Mouse (Mus musculus) embryonic stem cell, embryonic (primary cell): ENCODE data around the gene Ubash3b.

ENCODE experiments used
- CTCF ChIA-PET, 4 experiments: fragments of 300-600 bp in 2 of 4; fragments of 350-600 bp in 2 of 4; sonication (Branson Sonifier 250); formaldehyde crosslinking; loops; one replicate each; lab custom pipeline; 2022; ENCODE audit warnings: inconsistent platforms in 2 of 4; lab: Charles Lee
- POLR2A ChIA-PET, 4 experiments: fragments of 300-600 bp in 2 of 4; fragments of 350-600 bp in 2 of 4; sonication (Branson Sonifier 250); formaldehyde crosslinking; loops; one replicate each; lab custom pipeline; 2022; ENCODE audit warnings: antibody characterized with exemption in 4 of 4, inconsistent platforms in 1 of 4; lab: Charles Lee

Ubash3b gene

DNA sequence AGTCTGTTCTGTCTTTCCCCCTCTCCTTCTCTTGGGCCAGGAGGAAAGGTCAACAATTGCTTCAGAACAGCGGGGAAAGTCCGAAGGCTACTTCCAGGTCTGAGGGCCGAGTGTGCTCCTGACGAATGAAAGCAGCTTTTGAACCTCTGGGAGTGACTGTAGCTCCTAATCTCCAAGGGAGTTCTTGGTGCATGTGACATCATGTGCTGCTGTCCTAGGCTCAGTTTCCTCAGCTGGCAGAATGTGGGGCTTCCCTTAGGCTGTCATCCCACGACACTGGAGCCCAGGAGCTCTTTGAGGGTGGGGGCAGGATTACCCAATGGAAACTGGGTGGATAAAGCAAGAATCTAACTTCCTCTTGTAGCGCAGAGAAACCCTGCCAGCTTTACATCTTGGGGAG lies at the start of gene Ubash3b:
Ubash3b (minus strand) TSS at position 285 of the 400 bp plus-strand sequence.
- ChIA-PET POLR2A (interaction anchor here in 1 of 4 experiments (0.7 to 4.5 kb wide), 3 partner anchors 11 to 214 kb away, joined by 3 to 20 read pairs (median 3); no protein-coding TSS in a partner anchor), CTCF (interaction anchor here in 1 of 4 experiments (1.3 kb wide), 1 partner anchor 117 kb away, joined by 3 read pairs; no protein-coding TSS in a partner anchor)

- POLR2A ChIA-PET, result interaction anchor here (0.6 to 1.7 kb wide), 24 partner anchors 11 to 1659 kb away, joined by 3 to 6 read pairs (median 3); partner anchors contain the start of gene Hspa8 (in 2 of the 4)
- CTCF ChIA-PET, result interaction anchor here (0.5 to 3.1 kb wide), 135 partner anchors 8 to 1674 kb away, joined by 3 to 40 read pairs (median 4); partner anchors contain the start of genes Bsx (in 1 of the 4), Hspa8 (in 1 of the 4) and Jhy (in 1 of the 4)
Observed at GRCm38 (mm10) chr9:41207130-41208104, 45.9 kb upstream of the Ubash3b start.

- POLR2A ChIA-PET, result interaction anchor here in 2 of 4 experiments (0.7 to 1.7 kb wide), 7 partner anchors 13 to 412 kb away, joined by 3 to 6 read pairs (median 4); partner anchors contain the start of gene Hspa8 (in 1 of the 2)
- CTCF ChIA-PET, result interaction anchor here (0.6 to 3.1 kb wide), 69 partner anchors 8 to 1675 kb away, joined by 3 to 40 read pairs (median 5); partner anchors contain the start of genes Hspa8 (in 1 of the 4) and Jhy (in 1 of the 4)
Observed at GRCm38 (mm10) chr9:41206717-41207116, 45.2 kb upstream of the Ubash3b start.

- ChIA-PET CTCF (interaction anchor here (0.5 to 3.1 kb wide), 21 partner anchors 12 to 1115 kb away, joined by 3 to 8 read pairs (median 3); no protein-coding TSS in a partner anchor), POLR2A (interaction anchor here in 1 of 4 experiments (0.9 kb wide), 1 partner anchor 371 kb away, joined by 3 read pairs; no protein-coding TSS in a partner anchor)
Observed at GRCm38 (mm10) chr9:41205267-41205666, 43.8 kb upstream of the Ubash3b start.

DNA sequence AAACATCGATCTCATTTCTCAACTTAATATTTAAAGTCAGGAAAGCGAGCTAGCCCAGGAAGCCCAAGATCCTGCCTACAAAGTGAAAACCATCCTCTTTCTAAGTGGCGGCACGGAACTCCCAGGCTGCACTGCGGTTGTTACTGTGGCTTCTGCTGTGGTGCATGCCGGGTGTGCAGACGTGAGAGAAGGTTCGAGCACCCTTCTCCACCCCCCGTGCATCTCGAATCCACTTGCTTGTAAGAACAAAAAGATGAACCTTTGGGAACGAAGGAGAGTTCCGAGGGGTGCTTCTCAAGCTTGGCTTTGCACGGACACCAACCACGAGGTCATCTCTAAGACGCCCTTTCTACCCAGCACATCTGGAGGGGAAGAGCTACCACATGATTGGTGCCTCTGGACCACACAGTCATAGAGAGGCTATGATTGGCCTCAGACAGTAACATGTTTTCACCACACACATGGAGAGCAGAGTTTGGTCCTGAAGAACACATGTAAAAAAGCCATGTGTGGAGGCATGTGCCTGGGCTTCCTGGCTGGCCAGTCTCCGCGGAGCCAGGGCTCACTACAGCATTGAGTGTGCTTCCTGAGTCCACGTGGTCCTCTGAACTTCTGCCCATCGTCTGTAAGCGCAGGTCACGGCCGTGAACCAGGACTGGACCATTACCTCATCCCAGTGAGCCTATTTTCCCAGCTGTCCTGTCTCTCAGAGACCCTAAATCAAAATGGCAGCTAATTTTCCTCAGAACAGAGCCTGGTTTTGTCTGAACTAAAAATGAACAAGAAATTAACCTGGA lies 38.2 kb upstream of the Ubash3b start:
- POLR2A ChIA-PET, result interaction anchor here in 1 of 4 experiments (0.6 kb wide), 1 partner anchor 267 kb away, joined by 3 read pairs; no protein-coding TSS in a partner anchor
- CTCF ChIA-PET, result interaction anchor here in 3 of 4 experiments (0.6 to 1.7 kb wide), 5 partner anchors 8 to 729 kb away, joined by 3 to 8 read pairs (median 4); no protein-coding TSS in a partner anchor

- CTCF ChIA-PET, result interaction anchor here (0.6 to 1.7 kb wide), 6 partner anchors 9 to 728 kb away, joined by 3 to 8 read pairs (median 4); no protein-coding TSS in a partner anchor
- POLR2A ChIA-PET, result interaction anchor here in 2 of 4 experiments (0.8 to 1.0 kb wide), 2 partner anchors 101 to 1317 kb away, joined by 3 read pairs; no protein-coding TSS in a partner anchor
Observed at GRCm38 (mm10) chr9:41198501-41199265, 37.2 kb upstream of the Ubash3b start.

DNA sequence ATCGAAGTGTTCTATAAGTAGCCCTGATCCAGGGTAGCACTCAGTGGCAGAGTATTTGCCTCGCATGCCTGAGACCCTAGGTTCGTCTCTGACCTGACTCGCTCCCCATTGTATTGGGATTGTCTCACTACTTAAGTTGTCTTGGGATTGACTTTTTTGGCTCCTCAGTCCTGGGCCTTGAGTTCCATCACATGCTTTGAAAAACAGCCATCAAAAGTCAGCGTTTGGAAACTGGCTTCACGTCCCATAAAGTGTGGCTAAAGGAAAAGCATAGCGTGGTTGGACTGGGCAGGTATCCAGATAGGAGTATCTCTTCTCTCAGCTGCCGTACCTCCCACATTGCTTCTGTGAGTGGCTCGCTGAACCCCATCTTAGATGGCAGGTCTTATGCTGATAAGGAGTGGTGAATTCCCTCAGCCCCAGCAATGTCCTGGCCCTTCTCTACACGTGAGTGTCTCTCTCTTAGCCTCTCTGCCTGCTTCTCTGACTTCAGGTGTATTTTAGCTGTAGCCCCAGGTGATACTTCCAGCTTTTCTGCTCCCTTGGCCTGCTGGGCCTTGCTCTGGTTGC lies 34.3 kb upstream of the Ubash3b start:
- ChIA-PET POLR2A (interaction anchor here in 1 of 4 experiments (0.6 kb wide), 1 partner anchor 12 kb away, joined by 3 read pairs; no protein-coding TSS in a partner anchor), CTCF (interaction anchor here in 3 of 4 experiments (0.6 to 1.8 kb wide), 3 partner anchors 12 to 24 kb away, joined by 3 to 10 read pairs (median 7); no protein-coding TSS in a partner anchor)

GRCm38 (mm10) chr9:41191651-41192210 lies 30.2 kb upstream of the Ubash3b start:
- ChIA-PET POLR2A (interaction anchor here in 1 of 4 experiments (1.1 kb wide), 1 partner anchor 385 kb away, joined by 3 read pairs; no protein-coding TSS in a partner anchor), CTCF (interaction anchor here (0.6 to 3.5 kb wide), 39 partner anchors 8 to 363 kb away, joined by 3 to 44 read pairs (median 4); no protein-coding TSS in a partner anchor)

DNA sequence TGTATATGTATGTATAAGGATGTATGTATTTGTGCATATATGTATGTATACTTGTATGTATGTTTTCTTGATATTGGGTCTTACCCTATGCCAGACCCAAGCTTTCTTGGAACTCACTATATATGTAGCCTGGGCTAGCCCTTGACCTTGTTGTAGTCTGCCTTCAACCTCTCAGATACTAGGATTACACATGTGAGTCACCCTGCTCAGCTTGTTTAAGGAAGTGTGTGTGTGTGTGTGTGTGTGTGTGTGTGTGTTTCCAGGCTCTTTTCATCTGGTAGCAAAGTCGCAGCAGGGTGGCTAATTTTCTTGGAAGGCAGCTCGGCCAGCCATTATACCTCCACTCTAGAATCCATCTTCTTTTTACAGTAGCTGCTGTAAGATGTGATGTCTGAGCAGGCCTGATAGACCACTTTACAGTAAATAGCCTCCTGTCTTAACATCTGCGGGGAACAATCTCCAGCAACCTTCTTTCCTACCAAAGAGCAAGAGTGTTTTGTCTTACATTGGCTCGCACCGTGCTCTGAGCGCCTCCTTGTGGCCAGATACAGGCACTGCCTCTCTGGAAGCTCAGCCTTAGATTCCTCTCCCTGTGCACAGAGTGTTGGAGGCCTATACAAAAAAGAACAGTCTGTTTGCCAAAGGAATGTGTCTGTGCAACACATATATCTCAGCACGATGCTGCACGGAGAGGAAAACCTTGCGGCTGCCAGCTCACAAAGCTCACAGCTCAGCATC lies 29.4 kb upstream of the Ubash3b start:
- CTCF ChIA-PET, result interaction anchor here (0.5 to 3.5 kb wide), 51 partner anchors 8 to 1148 kb away, joined by 3 to 44 read pairs (median 4); no protein-coding TSS in a partner anchor
- POLR2A ChIA-PET, result interaction anchor here in 1 of 4 experiments (1.1 kb wide), 1 partner anchor 384 kb away, joined by 3 read pairs; no protein-coding TSS in a partner anchor

- POLR2A ChIA-PET, result interaction anchor here in 1 of 4 experiments (0.5 kb wide), 1 partner anchor 89 kb away, joined by 3 read pairs; no protein-coding TSS in a partner anchor
- CTCF ChIA-PET, result interaction anchor here in 3 of 4 experiments (0.6 to 1.4 kb wide), 4 partner anchors 19 to 400 kb away, joined by 3 to 5 read pairs (median 4); no protein-coding TSS in a partner anchor
Observed at GRCm38 (mm10) chr9:41187939-41188338, 26.4 kb upstream of the Ubash3b start.

- POLR2A ChIA-PET, result no interaction called here
- CTCF ChIA-PET, result interaction anchor here in 3 of 4 experiments (0.9 to 1.4 kb wide), 3 partner anchors 20 to 143 kb away, joined by 3 to 4 read pairs (median 3); no protein-coding TSS in a partner anchor
Observed at GRCm38 (mm10) chr9:41187498-41187897, 26.0 kb upstream of the Ubash3b start.

- CTCF ChIA-PET, result interaction anchor here (0.7 to 1.6 kb wide), 5 partner anchors 22 to 500 kb away, joined by 3 to 7 read pairs (median 3); partner anchors contain the start of gene Clmp (in 1 of the 4)
- POLR2A ChIA-PET, result interaction anchor here in 1 of 4 experiments (0.6 to 1.2 kb wide), 3 partner anchors 16 to 77 kb away, joined by 3 read pairs; no protein-coding TSS in a partner anchor
Observed at GRCm38 (mm10) chr9:41185331-41185730, 23.8 kb upstream of the Ubash3b start.

- CTCF ChIA-PET, result interaction anchor here (0.6 to 1.9 kb wide), 7 partner anchors 8 to 193 kb away, joined by 3 to 8 read pairs (median 5); no protein-coding TSS in a partner anchor
- POLR2A ChIA-PET, result no interaction called here
Observed at GRCm38 (mm10) chr9:41182550-41182949, 21.1 kb upstream of the Ubash3b start.

DNA sequence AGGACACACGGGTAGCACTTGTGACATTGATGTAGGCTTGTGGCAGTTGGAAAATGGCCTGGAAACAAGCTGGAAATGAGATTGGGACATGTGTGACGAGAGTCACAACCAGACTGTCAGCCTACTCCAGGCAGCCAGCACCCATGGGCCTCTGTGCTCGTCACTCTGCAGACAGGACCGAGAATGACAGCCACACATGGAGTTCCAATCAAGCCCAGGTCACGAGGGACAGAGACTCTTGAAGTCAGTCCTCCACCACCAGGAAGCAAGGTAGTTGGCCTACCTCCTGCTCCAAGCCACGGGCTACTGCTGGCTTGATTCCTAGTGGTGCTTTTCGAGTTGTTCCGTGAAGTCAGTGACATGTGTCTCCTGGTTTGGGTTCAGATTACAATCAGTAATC lies 20.3 kb upstream of the Ubash3b start:
- POLR2A ChIA-PET, result no interaction called here
- CTCF ChIA-PET, result interaction anchor here in 3 of 4 experiments (0.6 to 1.9 kb wide), 3 partner anchors 9 to 323 kb away, joined by 3 to 8 read pairs (median 4); no protein-coding TSS in a partner anchor

GRCm38 (mm10) chr9:41181372-41181771 lies 19.9 kb upstream of the Ubash3b start:
- ChIA-PET POLR2A (no interaction called here), CTCF (interaction anchor here in 1 of 4 experiments (0.6 kb wide), 1 partner anchor 322 kb away, joined by 4 read pairs; no protein-coding TSS in a partner anchor)
